Mouse (Mus musculus) intestine, embryonic 14.5 days (tissue): ENCODE data around the gene Sdc1. TPM values are rescaled to one million over a fixed set of nuclear protein-coding genes. Genes with fewer than 3 reads are reported as not detected.

Source experiments
- ATAC-seq: fragments of 200-750 bp; cut with Nextera tagmentation; replicated peaks from 2 replicates; pipeline ENCODE4 v1.8.0; 2017; ENCODE audit warnings: low read depth, moderate number of reproducible peaks, moderate TSS enrichment, moderate library complexity; ENCODE audit not compliant: low FRiP score, low TSS enrichment
- DNase-seq: peaks from one replicate; pipeline ENCODE4 v3.0.0-alpha.2; 2018; ENCODE audit warnings: low spot score
- H3K27ac ChIP-seq: fragments of 300-500 bp; sonication (generic); 2 replicates; pipeline ENCODE4 v1.5.1; 2014; ENCODE audit warnings: low read depth, mild to moderate bottlenecking, control low read depth
- H3K27me3 ChIP-seq: fragments of 300-500 bp; sonication (generic); replicated peaks from 2 replicates; pipeline ENCODE4 v1.6.1; 2014; ENCODE audit warnings: low read length, control low read depth; ENCODE audit not compliant: control insufficient read depth, insufficient read depth
- H3K36me3 ChIP-seq: fragments of 300-500 bp; sonication (generic); 2 replicates; pipeline ENCODE4 v1.6.1; 2014; ENCODE audit warnings: low read length, control low read depth; ENCODE audit not compliant: control insufficient read depth, insufficient read depth
- H3K4me1 ChIP-seq: fragments of 300-500 bp; sonication (generic); replicated peaks from 2 replicates; pipeline ENCODE4 v1.6.1; 2014; ENCODE audit warnings: low read length, control low read depth, mixed read lengths; ENCODE audit not compliant: control insufficient read depth, insufficient read depth
- H3K4me2 ChIP-seq: fragments of 300-500 bp; sonication (generic); 2 replicates; pipeline ENCODE4 v1.6.1; 2014; ENCODE audit warnings: low read length
- H3K4me3 ChIP-seq: fragments of 300-500 bp; sonication (generic); 2 replicates; pipeline ENCODE4 v1.5.1; 2014; ENCODE audit warnings: low read depth, low read length, control low read depth, mixed read lengths
- H3K9ac ChIP-seq: fragments of 300-500 bp; sonication (generic); 2 replicates; pipeline ENCODE4 v1.6.1; 2014; ENCODE audit warnings: mild to moderate bottlenecking, low read length
- H3K9me3 ChIP-seq: fragments of 300-500 bp; sonication (generic); 2 replicates; pipeline ENCODE4 v1.6.1; 2016; ENCODE audit warnings: low read length, control low read depth; ENCODE audit not compliant: control insufficient read depth
- WGBS: fragments of 180-500 bp; shearing (Covaris S2); extraction: QIAGEN DNeasy Blood & Tissue Kit; methylation state at CpG from one replicate; pipeline ENCODE4 v1.1.7; 2014; 5-methylcytosine and 5-hydroxymethylcytosine counted together
- polyA plus RNA-seq: library from polyadenylated mRNA; unstranded; fragments of >200 nt; fragmentation: Nextera tagmentation; extraction: Ambion mirVana; gene quantifications from 2 replicates; pipeline ENCODE4 v1.2.1, GENCODE M21; 2014

Sdc1 gene
- polyA plus RNA-seq, 1 experiment from 2014 or later, result 96.9 TPM

DNA sequence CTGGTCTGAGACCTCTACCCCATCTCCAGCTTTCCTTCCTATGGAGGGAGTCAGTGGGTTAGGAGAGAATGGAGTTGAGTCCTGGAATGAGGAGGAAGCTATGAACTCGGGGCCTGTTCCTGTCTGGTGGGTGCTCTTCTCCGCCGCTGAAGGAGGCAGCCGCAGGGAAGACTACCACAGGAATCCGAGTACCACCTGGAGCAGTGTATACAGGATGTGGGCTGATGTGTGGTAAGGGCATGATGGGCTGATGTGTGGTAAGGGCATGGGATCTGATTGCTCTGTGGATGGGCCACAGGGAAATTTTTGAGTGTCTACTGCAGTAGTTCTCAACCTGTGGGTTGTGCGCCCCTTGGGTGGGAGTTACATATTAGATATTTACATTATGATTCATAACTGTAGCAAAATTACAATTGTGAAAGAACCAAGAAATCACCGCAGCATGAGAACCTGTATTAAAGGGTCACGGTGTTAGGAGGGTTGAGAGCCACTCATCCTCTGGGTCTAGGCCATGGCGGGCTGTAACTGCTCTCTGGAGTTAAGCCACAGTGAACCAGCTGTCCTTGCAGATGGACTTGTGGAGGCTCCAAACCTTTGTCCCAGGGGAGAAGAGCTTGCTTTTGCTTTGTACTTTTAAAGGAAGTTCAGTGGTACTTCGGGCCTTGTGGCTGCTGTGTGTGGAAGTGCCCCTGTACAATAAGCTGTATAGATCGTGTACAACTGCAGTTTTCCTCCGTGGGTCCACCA is 16.0 kb downstream of the Sdc1 start:
- H3K4me1 ChIP-seq, result no peaks in the 10 kb centered on the region; the same call in 1 of the 2 replicates
- no peaks in the 10 kb centered on the region for H3K27me3 ChIP-seq
- no peak overlapping the region for H3K4me3 ChIP-seq
- H3K4me2 ChIP-seq, result no peak overlapping the region
- no peak overlapping the region for H3K27ac ChIP-seq
- H3K9me3 ChIP-seq, result no peaks in the 10 kb centered on the region
- 82% methylated on average over 12 of the region's 12 CpGs for WGBS
- H3K9ac ChIP-seq, result no peak overlapping the region
- ATAC-seq (no peak), DNase-seq (no peak)
- peaks cover 26% of the 10 kb centered on the region for H3K36me3 ChIP-seq

DNA sequence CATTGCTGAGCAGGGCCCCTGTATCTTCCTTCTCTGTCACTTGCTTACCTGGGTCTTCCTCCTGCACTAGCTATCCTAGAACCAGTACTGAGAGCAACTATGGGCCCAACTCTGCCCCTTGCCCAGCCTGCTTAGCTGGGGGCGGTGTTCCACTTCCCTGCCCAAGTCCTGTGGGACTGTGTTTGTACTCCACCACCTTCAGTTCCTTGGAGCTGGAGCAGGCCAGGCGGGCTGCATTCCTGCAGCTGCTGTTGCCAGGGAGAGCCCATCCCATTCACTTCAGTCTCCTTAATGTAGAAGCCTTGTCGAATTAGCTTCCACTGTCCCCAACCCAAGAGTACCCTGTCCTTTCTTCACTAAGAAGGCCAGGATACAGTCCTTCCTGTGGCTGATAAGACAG is 17.3 kb downstream of the Sdc1 start:
- ATAC-seq (no peak), DNase-seq (no peak)
- Histone ChIP-seq H3K27me3 (no peaks in the 10 kb centered on the region), H3K4me2 (no peak overlapping the region), H3K9me3 (no peaks in the 10 kb centered on the region), H3K27ac (no peak overlapping the region), H3K4me3 (no peak overlapping the region), H3K36me3 (peaks cover 39% of the 10 kb centered on the region), H3K4me1 (no peaks in the 10 kb centered on the region; the same call in 1 of the 2 replicates), H3K9ac (no peak overlapping the region)
- WGBS, result 82% methylated on average over 3 of the region's 3 CpGs

DNA sequence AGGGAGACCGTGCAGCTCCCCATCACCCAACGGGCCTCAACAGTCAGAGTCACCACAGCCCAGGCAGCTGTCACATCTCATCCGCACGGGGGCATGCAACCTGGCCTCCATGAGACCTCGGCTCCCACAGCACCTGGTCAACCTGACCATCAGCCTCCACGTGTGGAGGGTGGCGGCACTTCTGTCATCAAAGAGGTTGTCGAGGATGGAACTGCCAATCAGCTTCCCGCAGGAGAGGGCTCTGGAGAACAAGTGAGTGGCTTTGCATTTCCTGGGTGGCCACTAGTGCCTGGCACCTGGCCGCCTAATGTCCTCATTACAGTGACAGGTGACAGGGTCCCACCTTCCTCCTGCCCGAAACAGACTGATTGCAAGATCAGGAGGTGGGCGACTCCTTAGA is 19.5 kb downstream of the Sdc1 start:
- Histone ChIP-seq H3K27ac (no peak overlapping the region), H3K4me1 (no peaks in the 10 kb centered on the region), H3K27me3 (no peaks in the 10 kb centered on the region), H3K4me2 (no peak overlapping the region), H3K9ac (no peak overlapping the region), H3K4me3 (no peak overlapping the region), H3K36me3 (peaks cover 51% of the 10 kb centered on the region), H3K9me3 (peaks cover 5% of the 10 kb centered on the region; the same call in 1 of the 2 replicates)
- no peak for DNase-seq
- ATAC-seq, result no peak
- WGBS, result 90% methylated on average over 12 of the region's 12 CpGs

DNA sequence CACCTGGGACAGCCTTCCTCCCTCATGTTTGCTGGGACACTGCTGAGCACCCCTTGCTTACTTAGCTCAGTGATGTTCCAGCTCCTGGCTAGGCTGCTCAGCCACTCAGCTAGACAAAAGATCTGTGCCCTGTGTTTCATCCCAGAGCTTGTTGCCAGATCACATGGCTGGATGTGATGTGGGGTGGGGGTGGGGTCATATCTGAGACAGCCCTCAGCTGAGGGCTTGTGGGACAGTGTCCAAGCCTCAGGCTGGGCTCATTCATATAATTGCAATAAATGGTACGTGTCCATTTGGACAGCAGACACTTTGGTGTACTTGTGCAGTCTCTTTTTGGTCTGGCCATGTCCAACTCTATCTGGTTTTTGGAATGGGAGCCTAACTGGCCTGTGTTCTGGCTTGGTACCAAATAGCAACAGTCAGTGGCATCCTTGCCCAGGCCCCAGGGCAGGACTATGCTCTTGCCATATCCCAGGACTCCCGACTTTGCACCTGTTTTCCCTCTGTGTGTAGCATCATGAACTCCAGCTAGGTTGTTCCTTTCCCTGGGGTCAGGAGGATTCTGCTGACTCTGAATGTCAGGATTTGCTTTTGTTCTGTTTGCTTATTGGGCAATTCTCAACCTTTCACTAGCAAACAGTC is 22.4 kb downstream of the Sdc1 start:
- Histone ChIP-seq H3K9me3 (peaks cover 5% of the 10 kb centered on the region; the same call in 1 of the 2 replicates), H3K4me2 (no peak overlapping the region), H3K36me3 (peaks cover 51% of the 10 kb centered on the region), H3K4me1 (peaks cover 8% of the 10 kb centered on the region; the same call in 1 of the 2 replicates), H3K27me3 (no peaks in the 10 kb centered on the region), H3K4me3 (no peak overlapping the region), H3K27ac (no peak overlapping the region), H3K9ac (no peak overlapping the region)
- no peak for DNase-seq
- 89% methylated on average over 2 of the region's 2 CpGs for WGBS
- ATAC-seq, result no peak

DNA sequence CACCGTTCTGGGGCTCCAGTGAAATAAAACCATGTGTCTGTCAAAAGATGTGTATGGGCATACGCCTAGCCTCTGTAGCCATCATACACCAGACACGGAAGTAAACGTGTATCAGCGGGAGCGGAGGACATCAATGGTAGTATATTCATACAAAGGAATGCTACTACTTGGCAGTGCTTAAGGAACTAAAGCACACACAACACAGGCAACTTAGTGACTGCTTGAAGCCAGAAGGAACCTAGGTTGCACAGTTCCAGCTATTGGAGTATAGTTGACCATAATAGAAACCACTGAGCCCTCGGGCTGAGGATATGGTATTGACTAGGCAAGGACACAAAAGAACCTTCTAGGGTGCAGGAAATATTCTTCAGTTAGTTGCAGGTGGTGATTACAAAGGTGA is 26.8 kb downstream of the Sdc1 start:
- DNase-seq (no peak), ATAC-seq (no peak)
- Histone ChIP-seq H3K4me1 (peaks cover 22% of the 10 kb centered on the region), H3K9ac (no peak overlapping the region), H3K4me3 (no peak overlapping the region), H3K4me2 (no peak overlapping the region), H3K27ac (peak overlapping the region; percentile 74; the same call in 1 of the 2 replicates), H3K27me3 (no peaks in the 10 kb centered on the region), H3K36me3 (peaks cover 16% of the 10 kb centered on the region), H3K9me3 (peaks cover 5% of the 10 kb centered on the region; the same call in 1 of the 2 replicates)
- 81% methylated on average over 7 of the region's 7 CpGs for WGBS

DNA sequence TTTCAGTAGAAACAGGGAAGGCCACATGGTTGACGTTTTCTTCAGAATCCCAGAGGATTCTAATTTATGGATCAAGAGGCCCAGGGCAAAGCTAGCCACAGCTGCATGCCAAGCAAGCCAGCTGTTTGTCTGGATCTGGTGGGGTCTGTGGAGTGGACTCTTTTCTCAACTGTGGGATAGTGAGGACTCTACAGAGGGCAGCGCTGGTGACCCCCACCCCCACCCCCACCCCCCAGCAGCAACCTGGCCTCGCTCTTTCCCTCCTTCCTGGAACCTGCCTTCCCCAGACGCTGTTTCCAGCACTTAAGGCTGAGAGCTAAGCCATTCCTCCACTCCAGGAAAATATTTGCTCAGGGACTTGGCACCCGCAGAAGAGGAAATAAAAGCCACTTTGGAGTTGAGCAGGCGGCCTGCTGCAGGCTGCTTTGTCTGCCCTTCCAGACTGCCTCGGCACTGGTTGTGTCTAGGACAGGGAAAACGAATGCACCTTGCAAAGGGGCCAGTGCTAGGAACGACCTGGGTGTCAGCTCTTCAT is 27.4 kb downstream of the Sdc1 start:
- Histone ChIP-seq H3K4me1 (peaks cover 26% of the 10 kb centered on the region), H3K4me2 (no peak overlapping the region), H3K9ac (no peak overlapping the region), H3K27ac (peak overlapping the region; percentile 74), H3K36me3 (peaks cover 10% of the 10 kb centered on the region), H3K27me3 (no peaks in the 10 kb centered on the region), H3K4me3 (no peak overlapping the region), H3K9me3 (peaks cover 5% of the 10 kb centered on the region; the same call in 1 of the 2 replicates)
- 24% methylated on average over 9 of the region's 9 CpGs for WGBS
- no peak for DNase-seq
- no peak for ATAC-seq

DNA sequence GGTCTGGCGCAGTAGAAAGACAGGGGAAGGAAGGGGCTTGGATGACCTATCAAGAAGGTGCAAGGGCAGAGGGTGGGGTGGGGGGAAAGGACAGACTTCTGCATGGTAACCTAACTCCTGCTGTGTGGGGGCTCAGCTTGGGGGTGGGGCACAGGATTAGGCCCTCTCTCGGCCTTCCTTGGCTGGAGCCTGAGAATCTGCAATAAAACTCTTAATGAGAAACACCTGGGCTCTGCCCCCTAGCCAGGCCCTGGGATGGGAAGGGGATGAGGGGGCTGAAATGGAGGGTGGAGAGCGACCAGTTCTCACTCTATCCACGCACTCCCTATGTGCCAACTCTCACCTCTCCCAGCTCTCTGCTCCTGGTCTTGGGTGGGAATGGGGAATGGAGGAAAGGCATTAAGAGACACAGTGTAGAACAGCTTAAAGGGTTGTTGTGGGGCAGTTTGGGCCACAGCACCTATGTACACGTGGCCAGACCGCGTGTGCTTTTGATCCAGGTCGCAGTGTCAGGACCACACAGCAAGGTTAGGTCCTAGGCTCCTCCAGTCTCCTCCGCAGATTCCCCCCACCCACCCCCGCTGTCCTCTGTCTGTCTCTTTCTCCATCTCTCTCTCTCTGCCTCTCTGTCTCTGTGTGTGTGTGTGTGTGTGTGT is 32.4 kb downstream of the Sdc1 start:
- no peaks in the 10 kb centered on the region for H3K27me3 ChIP-seq
- 0 out of 2 replicates have a peak, but pooled peaks have one; percentile 41 for ATAC-seq
- H3K9me3 ChIP-seq, result no peaks in the 10 kb centered on the region
- WGBS, result 53% methylated on average over 10 of the region's 10 CpGs
- H3K4me1 ChIP-seq, result peaks cover 23% of the 10 kb centered on the region
- no peak overlapping the region for H3K27ac ChIP-seq
- no peak overlapping the region for H3K9ac ChIP-seq
- no peak for DNase-seq
- no peaks in the 10 kb centered on the region for H3K36me3 ChIP-seq
- H3K4me3 ChIP-seq, result no peak overlapping the region
- no peak overlapping the region for H3K4me2 ChIP-seq

DNA sequence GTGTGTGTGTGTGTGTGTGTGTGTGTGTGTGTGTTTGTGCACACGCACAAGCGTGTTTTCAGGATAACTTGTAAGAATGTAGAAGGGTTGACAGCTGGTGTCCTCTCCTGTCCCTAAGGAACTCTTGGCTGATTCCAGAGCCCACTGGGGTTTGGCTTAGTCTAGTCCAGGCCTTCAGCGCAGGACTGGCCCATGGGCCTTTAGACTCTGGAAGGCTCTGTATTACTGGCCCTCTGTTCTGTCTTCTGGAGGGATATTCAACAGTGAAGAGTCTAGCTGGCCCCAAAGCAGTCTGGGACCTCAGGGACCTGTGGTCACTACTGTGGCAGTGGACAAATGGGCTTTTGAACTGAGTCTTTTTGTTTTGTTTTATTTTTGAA is 32.9 kb downstream of the Sdc1 start:
- Histone ChIP-seq H3K27ac (no peak overlapping the region), H3K4me2 (no peak overlapping the region), H3K9ac (no peak overlapping the region), H3K4me3 (no peak overlapping the region), H3K27me3 (no peaks in the 10 kb centered on the region), H3K36me3 (no peaks in the 10 kb centered on the region), H3K9me3 (no peaks in the 10 kb centered on the region), H3K4me1 (peaks cover 18% of the 10 kb centered on the region)
- ATAC-seq (no peak), DNase-seq (no peak)
- WGBS, result 82% methylated on average over 3 of the region's 3 CpGs
